Comparison of ENCODE assay signal across 7 mouse cellular contexts in the genomic region with DNA sequence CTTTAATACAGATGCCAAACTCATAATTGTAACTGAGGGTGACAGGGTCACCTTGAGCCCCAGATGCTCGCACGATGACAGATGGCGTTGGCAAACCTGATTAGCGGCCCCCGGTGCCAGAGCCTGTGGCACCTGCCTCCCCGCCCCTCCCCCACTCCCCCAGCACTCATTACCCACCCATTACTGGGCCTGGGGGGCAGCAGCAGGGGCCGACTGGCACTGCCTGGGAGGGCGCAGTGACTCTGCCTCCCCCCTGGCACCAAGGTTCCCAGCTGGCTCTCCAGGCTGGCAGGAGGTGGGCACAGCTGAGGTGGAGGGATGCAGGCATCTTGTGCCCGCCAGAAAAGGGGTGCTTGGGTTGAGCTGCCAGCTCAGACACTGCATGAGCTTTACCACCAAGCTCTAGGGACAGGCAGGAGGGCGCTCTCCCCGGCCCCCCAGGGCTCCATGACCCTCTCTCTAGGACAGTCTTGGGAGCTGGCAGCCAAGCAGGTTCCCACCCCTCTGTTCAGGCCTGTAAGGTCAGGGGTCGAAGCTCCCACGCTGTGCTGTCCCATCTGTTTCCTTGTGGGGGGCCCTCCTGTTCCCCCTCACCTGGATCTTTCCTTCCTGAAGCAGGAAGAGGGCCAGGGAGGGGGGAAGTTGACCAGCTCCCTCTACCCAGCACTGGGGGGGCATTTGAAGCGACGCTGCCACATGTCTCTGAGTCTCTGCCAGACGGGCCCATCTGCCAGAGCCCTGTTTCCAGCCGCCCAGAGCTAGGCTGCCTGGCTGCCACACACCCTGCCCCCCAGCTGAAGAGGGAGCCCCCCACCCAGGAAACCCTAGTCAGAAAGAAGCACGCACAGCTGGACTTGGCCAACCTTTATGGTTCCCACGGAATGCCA. TPM values are rescaled to one million over a fixed set of nuclear protein-coding genes. Genes with fewer than 3 reads are reported as not detected.
DNase-seq lines count a peak whose midpoint lies in the region; ATAC-seq and TF ChIP-seq lines count a peak whose summit lies in the region.

No protein-coding gene starts in this region.

- WGBS in forebrain, embryonic 10.5 days, result 53% methylated on average over 19 of the region's 19 CpGs
- WGBS in liver, postnatal 0 days (ENCODE audit: insufficient replicate concordance), result 43% methylated on average over 18 of the region's 19 CpGs

- intact Hi-C loops in left cerebral cortex, adult 2 months (cut with DNase I), result no loop called here

- TF ChIP-seq EP300 in liver, postnatal 0 days (IDR thresholded peaks at IDR 0.05; ENCODE audit: low read depth), result no peak

- no peak for DNase-seq in left cerebral cortex, adult 2 months (ENCODE audit: extremely low spot score in 1 of 2, low spot score in 2 of 2)
- DNase-seq in left cerebral cortex, adult 8-10 months (ENCODE audit: low spot score in 2 of 2), result no peak
- peak; percentile 81 for DNase-seq in cerebellum, adult 11-12 months
- DNase-seq in forebrain, embryonic 10.5 days (ENCODE audit: extremely low spot score, low spot score), result no peak
- DNase-seq in liver, postnatal 0 days, result no peak
- no peak for DNase-seq in urinary bladder, postnatal 10 days (ENCODE audit: low spot score)
- DNase-seq in yolk sac, embryonic 10.5 days (ENCODE audit: low spot score), result no peak

- no peak overlapping the region for H3K9ac ChIP-seq in liver, postnatal 0 days (replicated peaks)

- peaks cover 49% of the 10 kb centered on the region for H3K4me1 ChIP-seq in forebrain, embryonic 10.5 days
- H3K4me1 ChIP-seq in liver, postnatal 0 days (ENCODE audit: insufficient read depth), result peaks cover 15% of the 10 kb centered on the region

- H3K27me3 ChIP-seq in forebrain, embryonic 10.5 days (ENCODE audit: poor library complexity, severe bottlenecking), result peaks cover 73% of the 10 kb centered on the region
- peaks cover 14% of the 10 kb centered on the region for H3K27me3 ChIP-seq in liver, postnatal 0 days (ENCODE audit: insufficient read depth, low read length)

- TF ChIP-seq CTCF in left cerebral cortex, adult 2 months (IDR thresholded peaks at IDR 0.05), result no peak
- TF ChIP-seq CTCF in liver, postnatal 0 days (IDR thresholded peaks at IDR 0.05; ENCODE audit: low read depth), result no peak

- ATAC-seq in liver, postnatal 0 days, result peak; percentile 1; the same call in 1 of the 2 replicates

- no peaks in the 10 kb centered on the region for H3K9me3 ChIP-seq in forebrain, embryonic 10.5 days
- H3K9me3 ChIP-seq in liver, postnatal 0 days (ENCODE audit: low read length), result no peaks in the 10 kb centered on the region

- H3K4me3 ChIP-seq in left cerebral cortex, adult 2 months, result no peak overlapping the region
- no peak overlapping the region; the same call in 1 of the 2 replicates for H3K4me3 ChIP-seq in forebrain, embryonic 10.5 days
- H3K4me3 ChIP-seq in liver, postnatal 0 days (ENCODE audit: low read depth, low read length), result no peak overlapping the region

- H3K36me3 ChIP-seq in forebrain, embryonic 10.5 days (replicated peaks), result no peaks in the 10 kb centered on the region
- H3K36me3 ChIP-seq in liver, postnatal 0 days (replicated peaks; ENCODE audit: insufficient read depth, low read length), result no peaks in the 10 kb centered on the region

- peak overlapping the region; percentile 48 for H3K27ac ChIP-seq in left cerebral cortex, adult 2 months
- peak overlapping the region; percentile 58 for H3K27ac ChIP-seq in forebrain, embryonic 10.5 days
- H3K27ac ChIP-seq in liver, postnatal 0 days (ENCODE audit: low read depth), result no peak overlapping the region

- peak overlapping the region; percentile 23; the same call in 1 of the 2 replicates for H3K4me2 ChIP-seq in liver, postnatal 0 days (ENCODE audit: low read depth, low read length)

RNA-seq across cellular contexts. Expression of a gene that starts 7.8 kb away (rescaled TPM):
- 10 to 100 TPM in 1 of 2 experiments, 1 to 10 TPM in 1; 9.7 to 11.1 TPM for total RNA-seq in left cerebral cortex, adult 2 months (2021)
- 1 to 10 TPM; 8.4 to 9.7 (median 8.9) TPM for total RNA-seq in left cerebral cortex, adult 8-10 months (2022)
- polyA plus RNA-seq in forebrain, embryonic 10.5 days (2016; fragmentation: Nextera tagmentation; extraction: Ambion mirVana), result 2.9 and 3.5 TPM in 2 replicates
- 2.4 and 2.5 TPM in 2 replicates for polyA plus RNA-seq in liver, postnatal 0 days (2015; fragmentation: Nextera tagmentation; extraction: Ambion mirVana)

RNA-seq across cellular contexts. Expression of a gene that starts 14.7 kb away (rescaled TPM):
- total RNA-seq in left cerebral cortex, adult 2 months (2021), result 100 to 1,000 TPM; 347 to 350 TPM
- total RNA-seq in left cerebral cortex, adult 8-10 months (2022), result 100 to 1,000 TPM; 352 to 438 (median 370) TPM
- 0.46 and 1.8 TPM in 2 replicates for polyA plus RNA-seq in forebrain, embryonic 10.5 days (2016; fragmentation: Nextera tagmentation; extraction: Ambion mirVana)
- polyA plus RNA-seq in liver, postnatal 0 days (2015; fragmentation: Nextera tagmentation; extraction: Ambion mirVana), result 4.7 and 5.4 TPM in 2 replicates

RNA-seq across cellular contexts. Expression of a gene that starts 16.5 kb away (rescaled TPM):
- total RNA-seq in left cerebral cortex, adult 2 months (2021), result 10 to 100 TPM; 23.9 to 25.8 TPM
- total RNA-seq in left cerebral cortex, adult 8-10 months (2022), result 10 to 100 TPM; 23.3 to 28.4 (median 24.7) TPM
- 49.1 and 49.6 TPM in 2 replicates for polyA plus RNA-seq in forebrain, embryonic 10.5 days (2016; fragmentation: Nextera tagmentation; extraction: Ambion mirVana)
- 31.9 and 34.9 TPM in 2 replicates for polyA plus RNA-seq in liver, postnatal 0 days (2015; fragmentation: Nextera tagmentation; extraction: Ambion mirVana)

RNA-seq across cellular contexts. Expression of a gene that starts 25.7 kb away (rescaled TPM):
- 10 to 100 TPM; 77.7 to 77.8 TPM for total RNA-seq in left cerebral cortex, adult 2 months (2021)
- 10 to 100 TPM; 72.4 to 90.1 (median 79.4) TPM for total RNA-seq in left cerebral cortex, adult 8-10 months (2022)
- 130 and 137 TPM in 2 replicates for polyA plus RNA-seq in forebrain, embryonic 10.5 days (2016; fragmentation: Nextera tagmentation; extraction: Ambion mirVana)
- polyA plus RNA-seq in liver, postnatal 0 days (2015; fragmentation: Nextera tagmentation; extraction: Ambion mirVana), result 154 and 164 TPM in 2 replicates

RNA-seq across cellular contexts. Expression of a gene that starts 31.9 kb away (rescaled TPM):
- 100 to 1,000 TPM; 459 to 496 TPM for total RNA-seq in left cerebral cortex, adult 2 months (2021)
- 100 to 1,000 TPM; 333 to 426 (median 383) TPM for total RNA-seq in left cerebral cortex, adult 8-10 months (2022)
- 735 and 764 TPM in 2 replicates for polyA plus RNA-seq in forebrain, embryonic 10.5 days (2016; fragmentation: Nextera tagmentation; extraction: Ambion mirVana)
- 331 and 375 TPM in 2 replicates for polyA plus RNA-seq in liver, postnatal 0 days (2015; fragmentation: Nextera tagmentation; extraction: Ambion mirVana)
